Mouse (Mus musculus) hematopoietic stem cell, adult 5-6 weeks (primary cell): ENCODE results near the gene Hnrnpll. TPM values are rescaled to one million over a fixed set of nuclear protein-coding genes. Genes with fewer than 3 reads are reported as not detected.
A peak's percentile ranks its signal among the peaks of the same experiment; 100 is the strongest.
"Not testable (repeated sequence)": the region's sequence is repeated elsewhere in the genome, so short reads cannot be mapped to it uniquely, and the experiment has no call there.

Experiments
- ATAC-seq, 2 experiments: fragments of 125-278 bp in 1 of 2; replicated peaks in 1 of 2; 2 replicates each; pipeline ENCODE4 v1.8.0; 2016 to 2017; ENCODE audit warnings: inconsistent platforms in 2 of 2, mild to moderate bottlenecking in 2 of 2, moderate number of reproducible peaks in 2 of 2, low read depth in 1 of 2, moderate TSS enrichment in 1 of 2; ENCODE audit not compliant: low FRiP score in 2 of 2, poor library complexity in 2 of 2, severe bottlenecking in 2 of 2, insufficient read depth in 1 of 2, low TSS enrichment in 1 of 2
- total RNA-seq: library from RNA; stranded (forward); fragments of 172-1452, 232-1000 nt; gene quantifications from 2 replicates; pipeline ENCODE4 v1.2.3, GENCODE M21; 2017

Hnrnpll gene
- total RNA-seq, 1 experiment from 2014 or later = 52.2 TPM

DNA sequence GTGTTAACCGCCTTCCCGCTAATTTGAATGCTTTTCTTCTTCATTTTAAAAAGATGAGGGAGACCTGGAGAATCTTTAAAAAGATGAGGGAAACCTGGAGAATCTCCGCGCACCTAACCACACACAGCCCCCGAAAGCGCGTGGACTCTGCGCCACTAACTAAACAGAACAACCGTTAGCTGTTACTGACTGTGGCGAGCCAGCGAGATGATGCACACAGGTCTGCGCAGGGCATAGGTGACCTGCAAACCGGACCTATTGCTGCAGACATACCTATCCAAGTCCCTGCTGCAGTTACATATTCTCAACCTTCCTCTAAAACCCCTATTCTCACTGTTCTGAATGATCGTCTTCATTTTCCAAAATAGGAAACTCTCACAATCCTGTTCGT, 481 bp upstream of the Hnrnpll start:
- ATAC-seq = 0 out of 4 replicates have a peak, but pooled peaks of 1 of the 2 experiments have one; percentile 28

DNA sequence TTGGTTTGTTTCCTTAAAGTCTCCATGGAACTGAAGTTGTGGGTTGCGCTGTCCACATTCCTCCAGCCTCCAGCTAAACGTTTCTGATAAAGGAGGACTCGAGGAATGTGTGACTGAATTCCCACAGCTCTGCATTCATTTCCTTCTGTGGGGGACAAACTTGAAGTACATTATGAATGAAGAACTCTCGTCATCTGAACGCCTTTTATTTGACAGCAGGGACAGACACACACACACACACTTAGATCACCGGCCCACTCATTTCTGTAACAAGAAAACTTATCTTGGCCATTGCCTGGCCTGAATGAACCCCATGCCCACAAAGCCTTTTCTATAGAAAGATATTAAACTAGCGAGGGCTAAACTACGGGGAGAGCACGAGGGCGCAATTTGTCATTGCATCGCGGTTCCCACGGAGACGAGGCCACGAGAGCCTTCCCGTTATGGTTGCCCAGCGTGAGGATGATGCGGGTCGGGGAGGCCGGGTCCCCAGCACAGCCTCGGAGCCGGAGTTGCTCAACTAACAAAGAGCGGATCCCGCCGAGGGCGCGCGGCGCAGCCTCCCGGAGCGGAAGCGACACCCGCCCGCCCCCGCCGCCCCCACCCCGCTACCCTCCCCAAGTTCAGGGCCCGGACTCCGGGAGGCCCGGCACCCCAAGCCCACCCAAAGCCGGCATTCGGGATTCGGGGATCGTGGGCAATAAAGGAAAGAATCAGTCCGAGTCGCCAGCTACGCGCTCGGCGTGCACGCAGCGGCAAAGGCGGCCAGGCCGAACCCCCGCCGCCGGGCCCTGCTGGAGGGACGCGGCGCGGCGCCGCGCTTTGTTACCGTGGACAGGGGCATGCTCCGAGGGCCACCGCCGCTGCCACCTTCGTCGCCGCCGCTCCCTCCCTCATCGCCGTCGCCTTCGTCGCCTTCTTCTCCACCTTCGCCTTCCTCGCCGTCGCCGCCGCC, 1.0 kb downstream of the Hnrnpll start:
- ATAC-seq = peak; percentile 23 to 30; a peak in 1 of 4 replicates

DNA sequence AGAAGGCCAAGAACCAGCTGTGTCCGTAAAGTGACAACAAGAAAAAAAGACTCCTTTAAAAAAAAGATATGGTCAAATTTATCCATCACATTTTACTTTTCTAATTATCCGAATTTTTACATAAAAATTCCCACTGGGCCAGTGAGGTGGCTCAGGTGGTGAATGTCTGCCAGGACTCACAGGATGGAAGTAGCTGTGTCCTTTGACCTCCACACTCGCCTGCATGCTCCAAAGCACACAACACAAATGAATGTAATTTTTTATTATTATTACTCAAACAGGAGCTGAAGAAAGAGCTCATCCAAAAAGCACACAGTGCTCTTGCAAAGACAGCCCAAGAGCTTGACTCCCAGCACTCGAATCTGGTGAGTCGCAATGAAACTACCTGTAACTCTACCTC, 2.0 kb downstream of the Hnrnpll start:
- no peak for ATAC-seq

DNA sequence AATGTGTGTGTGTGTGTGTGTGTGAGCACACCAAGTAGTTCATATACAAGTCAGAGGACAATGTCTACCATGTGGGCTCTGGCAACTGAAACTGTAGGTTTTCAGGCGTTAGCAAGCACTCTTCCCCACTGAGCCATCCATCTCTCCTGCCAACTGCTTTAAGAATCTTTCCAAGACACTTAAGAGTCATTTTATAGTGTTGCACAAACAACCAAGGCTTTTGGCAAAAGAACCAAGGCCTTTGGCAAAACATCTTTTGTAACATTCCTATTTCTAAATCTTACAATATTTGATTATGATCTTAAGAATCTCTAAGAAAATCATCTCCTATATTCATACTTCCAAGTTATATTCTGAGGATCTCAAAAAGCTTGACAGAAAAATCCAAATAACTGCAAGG, 2.4 kb downstream of the Hnrnpll start:
- ATAC-seq = no peak

DNA sequence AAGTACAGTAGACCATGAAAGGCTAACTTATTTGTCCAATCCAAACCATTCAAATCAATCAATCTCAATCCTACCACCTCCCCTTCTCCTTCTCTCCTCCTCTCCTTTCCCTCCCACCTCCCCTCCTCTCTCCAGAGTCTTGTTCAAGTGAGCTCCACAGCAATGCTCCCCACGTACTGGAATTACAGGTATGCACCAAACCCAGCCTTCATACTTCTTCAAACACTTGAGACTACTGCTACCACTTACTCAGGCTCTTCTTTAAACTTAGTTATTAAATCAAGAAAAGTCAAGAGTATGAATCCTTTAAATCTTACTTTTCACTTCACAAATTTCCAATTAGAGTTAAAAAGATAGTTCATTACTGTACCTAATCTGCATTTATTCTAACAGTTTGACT, 3.6 kb downstream of the Hnrnpll start:
- no peak for ATAC-seq

DNA sequence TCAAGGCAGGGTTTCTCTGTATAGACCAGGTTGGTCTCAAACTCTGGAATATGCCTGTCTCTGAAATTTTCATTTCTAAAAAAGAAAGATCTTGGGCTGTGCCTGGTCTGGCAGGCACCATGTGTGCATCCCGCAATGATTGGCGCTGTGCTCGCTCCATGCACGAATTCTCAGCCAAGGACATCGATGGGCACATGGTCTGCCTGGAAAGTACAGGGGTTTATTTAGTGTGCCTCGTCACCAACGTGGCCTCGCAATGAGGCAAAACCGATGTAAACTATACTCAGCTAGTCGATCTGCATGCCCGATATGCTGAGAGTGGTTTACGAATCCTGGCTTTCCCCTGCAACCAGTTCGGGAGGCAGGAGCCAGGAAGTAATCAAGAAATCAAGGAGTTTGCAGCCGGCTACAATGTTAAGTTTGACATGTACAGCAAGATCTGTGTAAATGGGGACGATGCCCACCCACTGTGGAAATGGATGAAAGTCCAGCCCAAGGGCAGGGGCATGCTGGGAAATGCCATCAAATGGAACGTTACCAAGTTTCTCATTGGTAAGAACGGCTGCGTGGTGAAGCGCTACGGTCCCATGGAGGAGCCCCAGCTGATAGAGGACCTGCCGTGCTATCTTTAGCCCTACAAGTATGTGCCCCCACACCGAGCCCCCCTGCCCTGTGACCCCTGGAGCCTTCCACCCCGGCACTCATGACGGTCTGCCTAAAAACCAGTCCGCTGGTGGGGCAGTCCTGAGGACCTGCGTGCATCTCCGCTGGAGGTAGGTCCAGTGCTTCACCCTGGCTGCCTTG, 8.0 kb downstream of the Hnrnpll start:
- ATAC-seq = no peak

DNA sequence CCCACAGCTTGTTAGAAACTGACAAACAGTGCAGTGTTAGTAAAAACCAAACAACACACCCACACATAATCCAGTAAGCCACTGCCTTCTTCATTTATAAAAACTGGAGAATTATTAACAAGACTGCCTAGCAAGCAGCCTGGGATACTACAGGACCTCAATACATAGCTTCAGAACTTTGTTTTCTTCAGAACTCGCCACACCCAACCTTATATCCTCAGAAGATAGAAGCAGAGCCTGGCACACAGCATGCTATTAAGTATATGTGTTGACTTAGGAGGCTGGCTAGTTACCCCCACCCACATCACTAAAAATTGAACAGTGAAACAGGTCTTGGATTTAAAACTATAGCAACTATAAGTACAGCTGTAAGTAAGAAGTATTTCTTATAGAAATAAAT, 10.5 kb downstream of the Hnrnpll start:
- ATAC-seq = no peak

DNA sequence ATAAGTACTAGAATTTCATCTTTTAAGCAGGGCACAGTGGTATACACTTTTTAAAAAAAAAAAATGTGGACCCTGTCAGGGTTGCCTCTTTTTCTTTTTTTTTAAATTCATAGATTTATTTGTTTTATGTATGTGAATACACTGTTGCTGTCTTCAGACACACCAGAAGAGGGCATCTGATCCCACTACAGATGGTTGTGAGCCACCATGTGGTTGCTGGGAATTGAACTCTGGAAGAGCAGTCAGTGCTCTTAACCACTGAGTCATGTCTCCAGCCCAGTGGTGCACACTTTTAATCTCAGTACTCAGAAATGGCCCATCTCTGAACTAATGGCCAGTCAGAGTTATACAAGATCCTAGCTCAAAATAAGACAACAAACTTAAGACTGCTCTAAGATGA, 12.8 kb downstream of the Hnrnpll start:
- ATAC-seq = not testable (repeated sequence)

DNA sequence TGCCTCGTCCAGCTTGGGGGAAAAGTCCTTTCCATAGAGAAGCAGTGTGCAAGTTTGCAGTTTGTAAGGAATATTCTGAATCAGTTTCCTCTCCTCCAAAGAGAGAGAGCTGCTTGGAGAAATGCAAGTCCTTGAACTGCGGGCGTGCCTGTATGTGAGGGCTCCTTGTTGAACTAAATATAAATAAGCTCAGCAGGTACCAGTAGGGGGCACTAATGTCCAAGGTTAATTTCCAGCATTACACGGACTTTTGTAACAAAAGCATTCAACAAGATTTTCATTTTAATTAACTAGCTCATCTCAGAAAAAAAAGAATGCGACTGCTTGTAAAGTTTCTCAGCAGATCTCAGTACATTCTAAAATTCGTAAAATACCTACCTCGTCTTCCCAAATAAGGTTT, 13.9 kb downstream of the Hnrnpll start:
- ATAC-seq = peak; percentile 56 to 59

DNA sequence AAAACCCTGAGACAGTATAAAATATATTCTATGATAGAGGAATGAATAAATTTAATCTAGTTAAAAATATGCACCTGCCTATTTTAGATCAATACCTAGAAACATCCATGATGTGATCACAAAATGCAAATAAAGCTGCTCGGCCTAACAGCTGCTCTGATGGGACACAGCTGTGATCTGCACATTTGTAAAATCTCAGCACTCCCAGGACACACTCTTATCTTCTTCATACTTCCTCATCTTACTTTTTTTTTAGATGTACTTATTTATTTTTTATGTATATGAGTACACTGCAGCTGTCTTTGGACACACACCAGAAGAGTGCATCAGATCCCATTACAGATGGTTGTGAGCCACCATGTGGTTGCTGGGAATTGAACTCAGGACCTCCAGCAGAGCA, 20.4 kb downstream of the Hnrnpll start:
- ATAC-seq = no peak

DNA sequence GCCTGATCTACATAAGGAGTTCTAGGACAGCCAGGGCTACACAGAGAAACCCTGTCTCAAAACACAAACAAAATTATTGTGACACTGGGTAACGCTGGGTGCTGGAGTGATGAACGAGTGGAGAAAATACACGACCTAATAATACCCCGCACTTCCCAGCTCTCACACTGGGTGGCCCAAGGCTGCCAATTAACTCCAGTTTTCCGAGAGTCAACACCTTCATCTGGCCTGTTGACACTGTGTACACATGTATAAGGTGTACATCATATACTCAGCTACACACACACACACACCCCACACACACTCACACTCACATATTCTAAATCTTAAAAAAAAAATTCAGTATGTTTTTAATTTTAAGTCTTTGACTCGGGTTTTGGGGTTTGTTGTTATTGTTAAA, 33.5 kb downstream of the Hnrnpll start:
- ATAC-seq = no peak

DNA sequence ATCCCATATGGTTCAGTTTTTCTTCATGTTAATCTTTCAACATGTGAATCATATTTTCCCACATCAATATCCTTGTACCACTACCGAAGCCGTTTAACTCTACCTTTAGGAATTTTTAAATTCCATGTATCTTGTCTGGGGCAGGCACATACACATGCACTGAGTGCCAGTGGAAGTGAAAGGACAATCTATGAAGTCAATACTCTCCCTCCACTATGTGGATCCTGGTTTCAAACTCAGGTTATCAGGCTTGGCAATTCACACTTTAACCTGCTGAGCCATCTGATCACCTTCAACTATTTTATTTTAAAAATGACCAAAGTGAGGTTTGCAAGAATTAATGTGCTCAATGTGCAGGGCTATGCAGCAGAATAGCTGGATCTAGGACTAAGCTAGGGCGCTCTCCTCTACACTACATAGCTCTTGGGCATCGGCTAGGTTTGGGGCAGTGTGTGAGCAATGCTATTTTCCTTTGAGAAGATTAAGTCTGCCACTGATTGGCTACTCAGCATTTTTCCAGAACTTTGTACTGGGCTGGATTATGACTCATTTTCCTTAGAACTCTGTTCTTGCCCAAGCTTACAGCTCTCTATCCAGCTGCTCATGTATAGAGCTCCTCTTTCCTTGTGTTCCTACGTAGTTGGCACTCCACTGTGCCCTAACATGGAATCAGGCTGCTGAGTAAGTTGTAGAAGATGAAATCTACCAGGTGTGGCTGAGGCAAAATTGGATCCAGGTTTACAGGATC, 35.8 kb downstream of the Hnrnpll start:
- no peak for ATAC-seq

DNA sequence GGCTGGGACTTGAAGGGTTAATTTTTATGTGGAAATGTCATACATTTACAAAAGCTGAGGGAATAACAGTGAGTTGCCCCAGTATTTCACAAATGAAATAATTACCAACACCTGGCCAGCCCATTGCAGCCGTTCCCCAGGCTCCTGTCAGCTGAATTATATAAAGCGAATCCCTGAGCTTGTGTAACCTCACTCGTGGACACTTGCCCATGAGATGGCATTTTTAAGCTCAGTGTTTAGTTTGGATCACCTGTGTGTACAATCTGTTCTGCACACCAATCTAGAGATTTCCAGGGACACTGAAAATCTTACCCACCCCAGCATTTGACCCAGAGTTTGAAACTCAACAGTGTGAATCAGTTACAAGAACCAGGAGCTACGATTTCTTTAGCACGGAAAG, 40.0 kb downstream of the Hnrnpll start:
- ATAC-seq = no peak

DNA sequence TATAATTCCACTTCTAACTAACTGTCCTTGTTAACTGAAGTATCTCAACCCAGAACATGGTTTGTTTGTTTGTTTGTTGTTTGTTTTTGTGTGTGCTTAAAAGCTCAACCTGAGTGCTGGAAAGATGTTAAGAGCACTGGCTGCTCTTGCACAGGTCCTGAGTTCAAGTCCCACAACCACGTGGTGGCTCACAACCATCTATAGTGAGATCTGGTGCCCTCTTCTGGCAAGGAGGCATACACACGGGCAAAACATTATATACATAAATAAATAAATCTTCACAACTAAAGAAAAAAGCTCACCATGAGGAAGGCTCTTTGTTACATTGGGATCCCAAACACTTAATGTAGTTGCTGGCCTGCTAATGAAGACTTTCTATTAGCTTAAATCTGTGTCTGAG, 41.6 kb downstream of the Hnrnpll start:
- ATAC-seq = no peak

DNA sequence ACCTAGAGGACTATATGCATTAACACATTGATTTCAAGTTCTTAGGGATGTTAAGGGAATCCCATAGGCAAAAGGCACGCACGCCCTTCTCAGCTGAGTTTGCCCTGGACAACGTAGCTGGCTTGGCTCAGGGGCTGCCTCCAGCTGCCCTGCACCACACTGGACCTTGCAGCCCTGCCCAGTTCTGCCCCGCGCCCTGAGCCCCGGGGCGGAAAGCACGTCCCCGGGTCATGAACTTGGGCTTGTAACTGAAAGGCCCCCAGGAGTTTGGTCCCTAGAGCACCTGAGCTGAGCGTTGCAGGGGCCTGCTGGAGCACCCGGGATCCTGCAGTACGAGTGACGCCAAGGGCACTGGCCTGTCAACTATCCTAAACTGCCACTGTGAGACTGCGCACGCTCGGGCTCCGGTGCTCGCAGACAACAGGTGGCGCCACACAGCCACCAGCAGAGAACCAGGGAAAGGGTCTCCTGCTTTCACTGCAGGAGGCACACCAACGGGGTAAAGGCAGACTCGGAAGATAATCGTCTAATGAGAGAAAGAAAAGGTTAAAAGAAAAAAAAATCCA, 43.1 kb downstream of the Hnrnpll start:
- ATAC-seq = peak; percentile 42 to 57; a peak in 2 of 4 replicates

DNA sequence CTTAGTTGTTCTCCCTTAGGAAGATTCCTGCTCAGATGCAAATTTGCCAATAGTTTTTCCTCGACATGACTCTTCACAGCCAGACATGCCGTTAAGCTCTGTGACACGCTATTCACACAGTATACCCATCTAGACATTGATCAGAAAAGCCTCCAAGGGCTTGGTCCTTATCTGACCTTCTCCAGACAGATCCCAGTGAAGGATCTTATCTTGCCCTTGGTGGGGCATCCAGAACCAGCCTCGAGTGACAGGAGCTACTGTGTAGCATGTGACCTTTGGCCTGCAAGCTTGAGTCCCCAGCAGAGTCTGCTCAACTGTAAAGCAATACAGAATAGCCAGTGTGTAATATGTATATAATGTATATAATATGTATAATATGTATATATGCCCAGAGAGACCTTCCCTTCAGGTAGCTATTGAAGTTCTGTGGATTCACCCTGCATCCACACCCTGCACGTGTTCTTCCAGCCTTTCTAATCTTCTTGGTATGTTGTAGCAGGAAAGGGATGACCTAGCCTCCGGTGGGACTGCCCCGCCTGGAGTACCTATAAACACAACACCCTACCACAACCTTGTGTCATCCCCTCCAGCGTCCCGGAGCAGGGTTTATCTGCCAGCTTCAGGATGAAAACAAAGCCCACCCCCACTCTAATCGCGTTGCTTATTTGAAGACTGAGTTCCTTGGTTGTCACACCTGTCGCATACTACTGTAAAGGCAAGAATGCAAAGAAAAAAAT, 43.7 kb downstream of the Hnrnpll start:
- ATAC-seq = no peak

DNA sequence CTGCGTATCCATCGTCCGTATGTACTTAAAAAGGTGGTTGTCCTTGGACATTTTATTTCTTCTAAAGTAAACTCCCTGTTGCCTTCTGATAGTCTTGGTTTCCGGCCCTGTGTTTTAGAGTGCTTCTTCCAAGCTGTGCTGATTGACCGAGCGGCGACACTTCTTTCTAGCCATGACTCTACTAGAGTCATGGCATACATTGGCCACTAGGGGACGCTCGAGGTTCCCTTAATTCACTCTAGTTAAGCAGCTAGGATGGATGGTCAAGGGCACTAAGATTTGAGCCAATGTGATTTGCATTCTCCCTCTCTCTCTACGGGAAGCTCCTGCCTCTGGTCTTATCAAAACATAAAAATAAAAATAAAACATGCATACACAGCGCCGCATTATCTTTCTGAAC, 44.7 kb downstream of the Hnrnpll start:
- no peak for ATAC-seq
